Mouse (Mus musculus) kidney, adult 2 months (tissue): ENCODE results near the gene Cirbp.

Experiments
- CTCF ChIP-seq: fragments of 200-500 bp; conservative IDR thresholded peaks from 2 replicates; pipeline ENCODE4 v1.5.1; 2011; ENCODE audit warnings: low read depth, mild to moderate bottlenecking, control low read depth, low read length, moderate library complexity, mixed read lengths; ENCODE audit not compliant: insufficient read depth, insufficient read length
- POLR2A ChIP-seq: fragments of 200-500 bp; IDR thresholded peaks from one replicate; pipeline ENCODE4 v1.6.1; 2011; ENCODE audit warnings: low read depth, low read length, control low read depth

DNA sequence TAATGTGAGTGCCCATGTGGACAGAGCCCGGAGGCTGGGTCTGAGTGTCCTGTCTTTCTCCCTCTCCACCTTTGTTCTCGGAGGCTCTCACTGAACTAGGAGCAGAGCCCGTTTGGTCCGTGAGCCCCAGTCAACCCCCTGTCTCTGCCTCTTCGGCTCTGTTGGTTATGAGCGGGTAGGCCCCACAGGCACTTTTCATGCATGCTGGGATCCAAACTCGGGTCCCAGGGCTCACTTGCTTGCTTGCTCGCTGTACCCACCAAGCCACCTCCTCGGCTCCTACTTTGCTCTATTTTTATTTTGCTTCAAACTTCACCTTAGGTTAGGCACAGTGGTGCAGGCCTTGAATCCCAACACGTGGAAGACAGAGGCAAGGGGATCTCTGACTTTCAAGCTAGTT is 22.0 kb downstream of the Cirbp start:
- TF ChIP-seq CTCF (no peak), POLR2A (no peak)
